Mouse (Mus musculus) mesoderm, embryonic 11.5 days (tissue): ENCODE measurements around the gene Pkig.
A peak's percentile ranks its signal among the peaks of the same experiment; 100 is the strongest.

Experiments
- DNase-seq: peaks from one replicate; pipeline ENCODE4 v3.0.0-alpha.2; 2012; ENCODE audit warnings: low read depth, low spot score

Pkig gene

GRCm38 (mm10) chr2:163710000-163710399 is 51.8 kb downstream of the Pkig start:
- no peak for DNase-seq

- no peak for DNase-seq
These were observed 52.5 kb downstream of the Pkig start for GRCm38 (mm10) chr2:163710606-163711159.

DNA sequence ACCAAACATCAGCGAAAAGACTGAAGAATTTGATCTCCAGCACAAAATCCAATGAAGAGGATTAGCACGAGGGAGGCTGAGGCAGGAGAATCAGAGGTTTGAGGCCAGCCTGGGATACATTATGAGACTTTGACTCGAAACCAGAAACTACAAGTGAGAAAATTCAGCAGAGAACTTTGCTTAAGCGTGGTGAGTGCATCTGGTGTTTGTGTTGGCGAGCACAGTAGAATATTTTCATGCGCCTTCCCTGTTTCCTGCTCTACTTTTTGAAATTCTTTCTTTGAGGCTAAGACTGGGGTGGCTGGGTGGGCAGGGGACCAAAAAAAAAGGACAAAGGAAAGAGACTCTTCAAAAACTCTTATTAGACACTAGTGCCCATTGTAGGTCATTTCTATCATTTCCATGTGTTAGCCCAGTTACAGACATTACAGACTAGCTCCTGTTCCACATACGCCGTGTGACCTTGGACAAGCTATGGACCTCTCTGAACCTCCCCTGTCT is 53.2 kb downstream of the Pkig start:
- DNase-seq, result no peak

GRCm38 (mm10) chr2:163712473-163712872 is 54.3 kb downstream of the Pkig start:
- DNase-seq, result no peak

GRCm38 (mm10) chr2:163712874-163713273 is 54.7 kb downstream of the Pkig start:
- DNase-seq, result no peak

DNA sequence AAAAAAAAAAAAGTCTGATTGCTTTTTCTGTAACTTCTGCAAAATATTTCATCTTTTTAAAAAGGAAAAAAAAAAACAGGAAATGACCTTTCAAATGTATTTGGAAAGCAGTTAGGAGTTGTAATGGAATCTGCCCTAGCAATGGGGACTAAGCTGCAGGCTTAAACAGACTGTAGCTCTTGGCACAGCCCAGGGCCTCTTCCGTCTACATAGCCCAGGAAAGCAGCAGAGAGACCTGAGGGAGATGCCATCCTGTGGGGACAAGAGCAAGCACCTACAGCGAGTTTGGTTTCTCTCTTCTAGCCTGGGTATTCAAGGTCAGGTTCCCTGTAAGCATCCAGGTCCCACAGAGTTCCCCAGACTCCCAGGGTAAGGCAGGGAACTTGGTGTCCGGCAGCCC is 55.2 kb downstream of the Pkig start:
- no peak for DNase-seq

GRCm38 (mm10) chr2:163716448-163716847 is 58.3 kb downstream of the Pkig start:
- no peak for DNase-seq

- peak; percentile 72 for DNase-seq
These were observed 58.7 kb downstream of the Pkig start for GRCm38 (mm10) chr2:163716853-163717252.

DNA sequence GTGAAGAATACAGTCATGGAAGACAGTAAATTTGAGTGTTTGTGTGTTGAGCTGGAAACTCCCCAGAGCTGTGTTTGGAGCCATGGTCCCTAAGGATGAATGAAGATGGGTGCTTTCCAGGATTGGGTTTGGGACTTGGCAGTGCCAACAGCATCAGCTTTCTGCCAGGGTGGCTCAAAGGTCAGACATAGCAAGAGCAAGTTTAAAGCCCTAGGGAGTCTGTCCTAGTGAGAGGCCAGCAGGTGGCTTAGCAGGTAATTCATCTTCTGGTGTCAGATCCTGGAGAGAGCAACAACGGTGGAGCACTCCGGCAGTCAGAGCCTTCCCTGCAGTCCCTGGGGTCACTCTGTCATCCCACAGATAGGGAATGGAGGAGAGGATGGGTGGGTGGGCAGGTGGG is 60.3 kb downstream of the Pkig start:
- DNase-seq, result no peak

GRCm38 (mm10) chr2:163718951-163719603 is 60.9 kb downstream of the Pkig start:
- peak; percentile 87 for DNase-seq

GRCm38 (mm10) chr2:163719616-163720015 is 61.4 kb downstream of the Pkig start:
- no peak for DNase-seq

DNA sequence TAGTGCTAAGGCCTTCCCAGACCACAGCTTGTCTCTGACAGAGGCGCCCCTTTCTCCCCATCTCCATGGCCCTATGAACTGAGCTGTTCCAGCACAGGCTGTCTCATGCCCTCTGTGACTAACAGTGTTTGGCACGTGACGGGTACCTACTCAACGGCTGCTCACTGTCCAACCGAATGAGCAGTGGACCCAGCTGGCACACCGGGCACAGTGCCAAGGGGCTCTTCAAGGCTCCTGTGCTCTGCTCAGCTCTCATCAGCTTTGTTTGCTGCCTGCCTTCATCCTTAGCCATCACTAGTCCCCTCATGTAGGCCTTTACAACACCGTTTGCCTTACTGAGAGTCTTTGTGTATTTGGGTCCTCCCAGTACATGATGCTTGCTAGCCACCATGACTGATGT is 64.4 kb downstream of the Pkig start:
- DNase-seq, result no peak

DNA sequence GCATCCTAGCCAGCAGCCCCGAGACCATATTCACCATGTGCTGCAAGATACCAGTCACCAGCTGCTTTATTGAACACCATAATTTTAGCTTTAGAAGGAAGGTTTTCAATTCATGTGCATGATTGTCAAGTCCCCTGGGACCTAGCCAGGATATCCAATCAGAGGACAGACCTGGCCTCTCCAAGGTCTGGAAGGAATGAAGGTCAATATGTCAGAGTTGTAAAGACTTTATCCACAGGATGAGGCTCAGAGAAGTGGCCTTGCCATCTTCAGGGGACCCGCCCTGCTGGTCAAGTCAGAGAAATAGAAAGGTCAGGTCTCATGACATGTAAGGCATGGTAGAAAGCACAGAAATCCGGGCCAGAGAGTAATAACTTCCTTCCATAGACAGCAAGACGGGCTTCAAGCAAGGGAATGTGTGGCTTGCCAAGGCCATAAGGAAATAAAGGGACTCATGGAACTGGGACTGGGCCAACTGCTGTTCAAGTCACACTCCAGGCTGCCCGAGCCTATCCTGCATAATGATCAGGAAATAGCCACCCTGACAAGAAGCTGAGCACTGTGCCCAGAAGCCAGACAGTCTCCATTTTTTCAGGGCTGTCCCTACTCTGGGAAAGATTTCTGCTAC is 68.7 kb downstream of the Pkig start:
- no peak for DNase-seq

GRCm38 (mm10) chr2:163728300-163728699 is 70.1 kb downstream of the Pkig start:
- DNase-seq, result no peak

- no peak for DNase-seq
These were observed 73.8 kb downstream of the Pkig start for GRCm38 (mm10) chr2:163732021-163732420.

- DNase-seq, result no peak
These were observed 77.0 kb downstream of the Pkig start for GRCm38 (mm10) chr2:163735163-163735562.

DNA sequence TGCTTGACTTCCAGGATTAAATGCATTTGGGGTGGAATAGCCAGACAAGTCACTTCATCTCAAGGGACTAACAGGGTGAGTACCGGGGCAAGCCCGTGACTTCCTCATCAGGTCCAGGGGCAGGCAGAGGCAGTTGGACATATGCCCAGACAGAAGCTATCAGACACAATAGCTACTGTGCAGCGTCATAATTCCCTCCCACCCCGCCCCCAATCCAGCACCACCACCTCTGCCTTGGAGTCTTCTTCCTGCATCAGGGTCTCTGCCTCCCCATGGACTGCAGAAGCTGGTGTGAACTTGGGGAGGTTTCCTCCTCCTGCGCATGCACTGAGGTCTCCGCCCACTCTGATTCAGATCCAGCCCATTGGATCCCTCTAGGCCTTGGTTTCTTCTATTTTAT is 77.8 kb downstream of the Pkig start:
- no peak for DNase-seq

DNA sequence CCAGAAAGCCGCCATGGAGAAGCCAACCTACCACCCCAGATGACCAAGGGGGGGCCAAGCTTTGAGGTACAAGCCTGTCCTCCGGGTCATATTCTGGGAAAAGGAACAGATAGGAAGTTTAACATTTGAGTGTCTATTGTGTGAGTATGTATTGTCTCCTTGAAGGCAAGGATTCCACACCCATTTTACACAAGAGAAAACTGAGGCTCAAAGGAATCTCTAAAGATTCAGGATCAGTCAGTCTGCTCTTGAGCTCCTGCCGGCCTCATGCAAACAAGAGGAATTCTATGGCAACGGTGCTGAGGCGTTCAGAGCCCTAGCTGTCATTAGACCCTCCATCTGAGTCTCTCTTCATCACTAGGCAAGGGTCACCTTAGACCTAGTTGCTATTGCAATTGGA is 84.5 kb downstream of the Pkig start:
- DNase-seq, result no peak

GRCm38 (mm10) chr2:163743357-163743756 is 85.2 kb downstream of the Pkig start:
- DNase-seq, result no peak

DNA sequence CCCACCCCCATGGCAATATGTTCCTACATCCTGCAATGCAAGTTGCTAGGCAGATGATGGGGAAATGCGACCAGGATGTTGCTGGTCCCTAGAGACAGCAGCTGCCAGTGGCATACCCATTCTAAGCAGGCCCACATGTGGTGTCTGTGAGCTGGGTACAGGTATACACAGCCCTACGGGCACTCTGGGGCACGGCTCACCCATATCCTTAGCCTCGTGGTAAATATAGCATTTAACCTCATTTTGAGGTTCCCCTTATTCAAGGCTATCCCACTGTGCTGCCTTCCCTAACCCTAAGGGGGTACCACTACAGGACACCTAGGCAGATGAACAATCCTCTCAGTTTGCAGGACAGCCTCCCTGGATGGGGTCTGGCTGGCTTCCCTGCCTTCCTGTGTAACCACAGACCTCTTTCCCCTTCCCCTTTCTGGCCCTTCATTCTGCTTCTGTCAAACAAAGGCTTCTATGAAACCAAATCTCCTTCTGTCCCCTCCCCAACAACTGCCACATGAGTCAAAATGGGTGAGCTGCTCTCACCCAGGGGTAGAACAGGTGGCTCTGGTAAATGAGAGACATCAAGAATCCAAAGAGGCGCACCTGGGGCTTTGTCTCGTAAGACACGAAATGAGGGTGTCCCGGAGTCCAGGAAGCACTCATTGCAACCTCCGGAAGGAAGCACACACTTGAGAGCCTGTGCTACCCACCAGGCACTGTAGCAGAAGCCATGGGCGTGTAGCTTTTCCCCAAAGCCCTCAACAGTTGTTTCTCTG is 86.8 kb downstream of the Pkig start:
- DNase-seq, result no peak

DNA sequence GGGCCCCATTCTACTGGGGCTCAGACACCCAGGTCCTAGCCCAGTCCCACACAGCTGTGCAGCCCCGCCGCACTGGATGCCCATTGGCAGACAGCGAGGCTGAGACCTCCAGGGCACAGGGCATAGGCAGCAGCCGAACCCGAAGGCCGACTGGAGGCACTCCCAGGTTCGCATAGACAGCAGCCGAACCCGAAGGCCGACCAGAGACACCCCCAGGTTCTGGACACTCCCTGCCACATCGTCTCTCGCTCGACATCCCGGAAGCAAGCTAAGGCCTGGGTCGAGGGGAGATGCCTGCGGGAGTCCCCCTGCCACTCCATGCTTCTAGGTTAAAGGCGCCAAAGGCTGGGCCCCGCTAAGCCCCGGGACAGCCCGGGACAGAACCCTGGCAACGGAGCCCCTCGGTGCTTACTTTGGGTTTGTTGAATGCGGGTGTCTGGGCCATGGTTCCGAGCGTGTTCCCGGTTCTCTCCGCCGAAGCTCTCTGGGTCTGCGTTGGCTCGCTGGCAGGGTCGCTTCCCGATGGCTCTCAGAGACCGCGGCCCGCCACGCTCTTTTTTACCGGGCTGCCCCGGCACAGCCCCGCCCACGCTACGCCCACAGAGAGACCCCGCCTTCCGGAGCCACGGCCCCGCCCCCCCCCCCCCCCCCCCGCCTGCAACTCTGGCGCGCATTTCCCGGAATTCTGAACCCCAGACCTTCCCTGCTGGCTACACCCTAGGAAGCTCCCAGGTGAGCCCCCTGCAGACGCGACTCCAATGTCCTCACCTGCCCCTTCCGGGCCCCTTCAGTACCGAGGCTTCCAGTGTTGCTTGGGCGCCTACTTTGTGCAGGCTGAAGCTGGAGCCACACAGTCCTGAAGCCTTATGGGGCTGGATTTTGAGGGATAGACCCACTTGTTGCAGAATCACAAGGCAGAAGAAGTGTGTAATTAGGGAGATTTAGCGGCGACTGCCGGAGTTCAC is 91.7 kb downstream of the Pkig start, which contains the start of gene Ada:
Gene Ada, minus strand, starts transcription at position 593 of the 965 bp plus-strand sequence.
- peak; percentile 61 for DNase-seq
